Mouse (Mus musculus) testis, postnatal 14 days (tissue): ENCODE measurements at regions not wholly inside any gene's neighbourhood (a gene's known extent, or its start where the extent isn't known, plus 50 kb on each side); places are given as distances from the start of the nearest gene placed in this dataset.
A peak's percentile ranks its signal among the peaks of the same experiment; 100 is the strongest.

Experiments used
- DNase-seq: peaks from one replicate; pipeline ENCODE4 v3.0.0; 2021; ENCODE audit warnings: low spot score

GRCm38 (mm10) chr2:173368899-173369298 lies 92.6 kb upstream of the Pmepa1 start:
- DNase-seq, result no peak

GRCm38 (mm10) chr2:173376926-173377325 lies 100.6 kb upstream of the Pmepa1 start:
- no peak for DNase-seq

- DNase-seq, result no peak
Observed at GRCm38 (mm10) chr2:173377497-173378257, 101.3 kb upstream of the Pmepa1 start.

GRCm38 (mm10) chr2:173379736-173380135 lies 103.4 kb upstream of the Pmepa1 start:
- DNase-seq, result no peak

GRCm38 (mm10) chr2:173380341-173380761 lies 104.0 kb upstream of the Pmepa1 start:
- no peak for DNase-seq

- no peak for DNase-seq
Observed at GRCm38 (mm10) chr2:173382176-173382813, 106.0 kb upstream of the Pmepa1 start.

- DNase-seq, result no peak
Observed at GRCm38 (mm10) chr2:173384935-173385586, 108.7 kb upstream of the Pmepa1 start.

- no peak for DNase-seq
Observed at GRCm38 (mm10) chr2:173385722-173386141, 109.4 kb upstream of the Pmepa1 start.

GRCm38 (mm10) chr2:173388140-173388539 lies 111.8 kb upstream of the Pmepa1 start:
- DNase-seq, result no peak

- DNase-seq, result no peak
Observed at GRCm38 (mm10) chr2:173392557-173393323, 116.4 kb upstream of the Pmepa1 start.

GRCm38 (mm10) chr2:173393324-173393592 lies 116.9 kb upstream of the Pmepa1 start:
- no peak for DNase-seq

- DNase-seq, result no peak
Observed at GRCm38 (mm10) chr2:173395526-173395925, 119.2 kb upstream of the Pmepa1 start.

GRCm38 (mm10) chr2:173397846-173398331 lies 121.6 kb upstream of the Pmepa1 start:
- no peak for DNase-seq

- no peak for DNase-seq
Observed at GRCm38 (mm10) chr2:173405629-173406028, 116.8 kb upstream of the 1700021F07Rik start.

GRCm38 (mm10) chr2:173406344-173407094 lies 115.9 kb upstream of the 1700021F07Rik start:
- DNase-seq, result no peak

GRCm38 (mm10) chr2:173407133-173407532 lies 115.3 kb upstream of the 1700021F07Rik start:
- no peak for DNase-seq

GRCm38 (mm10) chr2:173408681-173409081 lies 113.7 kb upstream of the 1700021F07Rik start:
- DNase-seq, result no peak

GRCm38 (mm10) chr2:173409433-173409832 lies 113.0 kb upstream of the 1700021F07Rik start:
- no peak for DNase-seq

- DNase-seq, result peak; percentile 29
Observed at GRCm38 (mm10) chr2:173413906-173414656, 108.3 kb upstream of the 1700021F07Rik start.

GRCm38 (mm10) chr2:173415429-173415828 lies 107.0 kb upstream of the 1700021F07Rik start:
- no peak for DNase-seq

- DNase-seq, result no peak
Observed at GRCm38 (mm10) chr2:173416921-173417320, 105.5 kb upstream of the 1700021F07Rik start.
